Mouse (Mus musculus) heart, embryonic 13.5 days (tissue): ENCODE measurements around the gene Chchd10. TPM values are rescaled to one million over a fixed set of nuclear protein-coding genes. Genes with fewer than 3 reads are reported as not detected.

ENCODE experiments used
- ATAC-seq: fragments of 200-750 bp; cut with Nextera tagmentation; 2 replicates; pipeline ENCODE4 v1.8.0; 2017; ENCODE audit warnings: moderate TSS enrichment; ENCODE audit not compliant: insufficient number of reproducible peaks, low FRiP score, low TSS enrichment; ENCODE audit errors: extremely low read depth
- H3K27ac ChIP-seq: fragments of 300-500 bp; sonication (generic); replicated peaks from 2 replicates; pipeline ENCODE4 v1.5.1; 2015; ENCODE audit warnings: moderate library complexity, mild to moderate bottlenecking, inconsistent platforms
- H3K27me3 ChIP-seq: fragments of 300-500 bp; sonication (generic); replicated peaks from 2 replicates; pipeline ENCODE4 v1.6.1; 2015; ENCODE audit warnings: mild to moderate bottlenecking, inconsistent platforms
- H3K36me3 ChIP-seq: fragments of 300-500 bp; sonication (generic); 2 replicates; pipeline ENCODE4 v1.6.1; 2015; ENCODE audit warnings: mild to moderate bottlenecking, inconsistent platforms
- H3K4me1 ChIP-seq: fragments of 300-500 bp; sonication (generic); 2 replicates; pipeline ENCODE4 v1.6.1; 2015; ENCODE audit warnings: inconsistent platforms
- H3K4me2 ChIP-seq: fragments of 300-500 bp; sonication (generic); 2 replicates; pipeline ENCODE4 v1.6.1; 2015; ENCODE audit warnings: inconsistent platforms, mild to moderate bottlenecking, moderate library complexity
- H3K4me3 ChIP-seq: fragments of 300-500 bp; sonication (generic); 2 replicates; pipeline ENCODE4 v1.5.1; 2015; ENCODE audit warnings: moderate library complexity, mild to moderate bottlenecking, inconsistent platforms
- H3K9ac ChIP-seq: fragments of 300-500 bp; sonication (generic); 2 replicates; pipeline ENCODE4 v1.6.1; 2015; ENCODE audit warnings: inconsistent platforms, mild to moderate bottlenecking, moderate library complexity
- H3K9me3 ChIP-seq: fragments of 300-500 bp; sonication (generic); 2 replicates; pipeline ENCODE4 v1.6.1; 2016; ENCODE audit warnings: inconsistent platforms
- WGBS: fragments of 180-500 bp; shearing (Covaris S2); methylation state at CpG from one replicate; pipeline ENCODE4 v1.1.7; 2015; ENCODE audit warnings: mixed read lengths; 5-methylcytosine and 5-hydroxymethylcytosine counted together
- polyA plus RNA-seq: library from polyadenylated mRNA; unstranded; fragments of >200 nt; fragmentation: Nextera tagmentation; extraction: Ambion mirVana; gene quantifications from 2 replicates; pipeline ENCODE4 v1.2.1, GENCODE M21; 2015

The Chchd10 gene
- polyA plus RNA-seq, 1 experiment from 2014 or later: 463 TPM

DNA sequence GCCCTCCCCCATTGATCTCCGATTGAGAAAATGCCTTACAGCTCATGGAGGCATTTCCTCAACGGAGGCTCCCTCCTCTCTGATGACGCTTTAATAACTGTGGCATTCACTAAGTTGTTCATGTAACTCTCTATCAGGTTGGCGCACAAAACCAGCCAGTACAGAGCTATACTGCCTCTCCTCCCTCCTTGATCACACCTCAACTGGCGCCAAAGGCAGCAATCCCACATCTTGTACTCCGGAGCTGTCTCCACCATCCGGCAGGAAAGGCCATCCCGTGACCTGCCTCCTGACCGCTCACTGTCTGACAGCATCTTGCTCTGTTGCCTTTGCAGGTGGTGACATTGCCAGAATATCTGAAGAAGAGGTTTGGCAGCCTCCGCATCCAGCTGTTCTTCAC, 40.9 kb downstream of the Chchd10 start:
- Histone ChIP-seq H3K9me3 (no peaks in the 10 kb centered on the region), H3K27ac (no peak overlapping the region), H3K36me3 (no peaks in the 10 kb centered on the region), H3K27me3 (no peaks in the 10 kb centered on the region), H3K4me1 (no peaks in the 10 kb centered on the region), H3K4me3 (no peak overlapping the region), H3K9ac (no peak overlapping the region), H3K4me2 (no peak overlapping the region)
- WGBS: 84% methylated on average over 10 of the region's 10 CpGs
- ATAC-seq: no peak

DNA sequence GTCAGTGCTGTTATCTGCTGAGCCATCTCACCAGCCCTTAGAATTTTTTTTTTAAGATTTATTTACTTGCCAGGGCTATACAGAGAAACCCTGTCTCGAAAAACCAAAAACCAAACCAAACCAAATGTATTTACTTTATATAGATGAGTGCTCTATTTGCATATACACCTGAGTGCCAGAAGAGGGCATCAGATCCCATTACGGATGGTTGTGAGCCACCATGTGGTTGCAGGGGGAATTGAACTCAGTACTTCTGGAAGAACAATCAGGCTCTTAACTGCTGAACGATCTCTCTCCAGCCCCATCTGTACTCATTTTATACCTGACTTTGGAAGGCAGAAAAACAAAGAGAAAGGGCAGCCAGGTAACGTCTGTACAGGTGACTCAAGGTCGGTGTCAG, 42.3 kb downstream of the Chchd10 start:
- no peak overlapping the region for H3K4me3 ChIP-seq
- H3K9me3 ChIP-seq: no peaks in the 10 kb centered on the region
- no peak overlapping the region for H3K27ac ChIP-seq
- H3K9ac ChIP-seq: no peak overlapping the region
- H3K36me3 ChIP-seq: no peaks in the 10 kb centered on the region
- H3K4me2 ChIP-seq: no peak overlapping the region
- H3K4me1 ChIP-seq: no peaks in the 10 kb centered on the region
- no peak for ATAC-seq
- WGBS: 63% methylated on average over 5 of the region's 5 CpGs
- no peaks in the 10 kb centered on the region for H3K27me3 ChIP-seq

DNA sequence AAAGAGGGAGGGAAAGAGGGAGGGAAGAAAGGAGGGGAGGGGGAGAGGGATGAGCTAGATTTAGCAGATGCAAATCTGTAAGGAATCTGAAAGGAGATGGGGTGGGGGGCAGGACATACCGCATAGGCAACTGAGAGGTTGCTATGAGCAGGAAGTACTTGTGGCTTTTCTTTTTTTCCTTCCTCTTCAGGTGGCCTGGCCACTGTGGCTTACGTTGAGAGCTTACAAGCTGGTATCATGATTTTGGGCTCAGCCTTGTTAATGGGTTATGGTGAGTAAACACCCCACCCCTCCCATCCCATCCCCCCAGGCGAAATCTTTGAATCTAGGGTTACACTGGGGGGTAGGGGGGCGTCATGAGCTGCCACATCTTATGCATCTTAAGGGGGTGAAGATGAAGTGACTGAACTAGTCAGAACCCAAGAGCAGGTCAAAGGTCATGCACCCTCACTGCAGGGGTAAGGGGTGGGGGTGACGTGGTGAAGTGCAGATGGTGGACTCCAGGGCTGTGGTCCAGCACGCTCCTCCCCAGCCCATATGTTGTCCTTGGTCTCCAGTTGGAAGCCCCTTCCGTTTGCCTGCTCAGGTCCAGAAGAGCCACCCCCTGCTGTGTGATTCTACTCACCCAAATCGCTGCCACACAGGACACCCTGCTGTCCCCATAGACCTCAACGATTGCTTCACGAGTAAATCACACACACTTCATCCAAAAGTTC, 45.3 kb downstream of the Chchd10 start:
- no peak overlapping the region for H3K9ac ChIP-seq
- H3K27me3 ChIP-seq: no peaks in the 10 kb centered on the region
- ATAC-seq: no peak
- no peak overlapping the region for H3K4me2 ChIP-seq
- H3K4me3 ChIP-seq: no peak overlapping the region
- H3K9me3 ChIP-seq: no peaks in the 10 kb centered on the region
- H3K27ac ChIP-seq: no peak overlapping the region
- 37% methylated on average over 10 of the region's 10 CpGs for WGBS
- H3K36me3 ChIP-seq: no peaks in the 10 kb centered on the region
- no peaks in the 10 kb centered on the region for H3K4me1 ChIP-seq

DNA sequence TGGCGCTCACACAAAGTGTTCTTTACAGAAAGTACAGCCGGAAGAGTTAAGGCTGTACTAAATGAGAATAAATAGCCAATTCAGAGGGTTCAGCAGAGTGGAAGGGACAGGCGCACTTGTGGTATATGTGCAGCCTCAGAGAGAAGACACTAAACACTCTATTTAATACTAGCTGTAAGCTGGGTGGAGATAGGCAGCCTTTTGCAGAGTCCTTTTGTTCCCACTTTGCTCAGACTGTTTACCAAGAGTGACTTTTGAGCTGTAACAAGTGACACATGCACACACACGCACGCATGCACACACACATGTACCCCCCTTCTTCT, 45.9 kb downstream of the Chchd10 start:
- no peak overlapping the region for H3K27ac ChIP-seq
- H3K36me3 ChIP-seq: no peaks in the 10 kb centered on the region
- no peak overlapping the region for H3K9ac ChIP-seq
- H3K4me3 ChIP-seq: no peak overlapping the region
- ATAC-seq: no peak
- no peaks in the 10 kb centered on the region for H3K4me1 ChIP-seq
- H3K4me2 ChIP-seq: no peak overlapping the region
- no peaks in the 10 kb centered on the region for H3K27me3 ChIP-seq
- H3K9me3 ChIP-seq: no peaks in the 10 kb centered on the region
- WGBS: 84% methylated on average over 5 of the region's 5 CpGs

DNA sequence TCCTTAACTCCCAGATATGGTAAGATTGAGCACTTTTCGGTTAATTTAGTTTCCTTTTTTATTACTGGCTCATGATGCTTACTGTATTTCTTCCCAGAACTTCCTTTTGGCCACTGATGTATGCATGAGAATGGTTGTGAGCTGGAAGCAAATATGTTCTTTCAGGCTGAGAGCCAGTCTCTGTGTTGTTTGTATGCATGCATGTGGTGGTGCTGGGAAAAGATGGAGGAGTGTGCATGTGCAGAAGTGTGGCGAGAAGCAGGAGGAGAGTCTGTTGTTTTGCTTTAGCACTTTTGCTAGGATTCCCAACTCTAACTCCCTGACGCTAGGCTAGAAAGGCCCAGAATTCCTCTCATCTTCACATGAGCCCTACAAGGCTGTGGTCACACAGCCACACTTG, 46.5 kb downstream of the Chchd10 start:
- WGBS: 79% methylated on average over 3 of the region's 3 CpGs
- no peak overlapping the region for H3K4me3 ChIP-seq

More for the DNA sequence above, 46.5 kb downstream of the Chchd10 start:
- H3K27ac ChIP-seq: no peak overlapping the region
- H3K36me3 ChIP-seq: no peaks in the 10 kb centered on the region
- no peak overlapping the region for H3K4me2 ChIP-seq
- no peak overlapping the region for H3K9ac ChIP-seq
- no peak for ATAC-seq
- H3K9me3 ChIP-seq: no peaks in the 10 kb centered on the region
- no peaks in the 10 kb centered on the region for H3K27me3 ChIP-seq
- no peaks in the 10 kb centered on the region for H3K4me1 ChIP-seq

Other genes with a start within 250 kb of the Chchd10 start
- 21.5 and 24.3 TPM in 2 replicates for gene Cabin1, start 168.8 kb upstream of the Chchd10 start, polyA plus RNA-seq
- gene Ddt, start 159.7 kb upstream of the Chchd10 start, polyA plus RNA-seq: 30.8 and 38.9 TPM in 2 replicates
- gene Gm20441, start 152.2 kb upstream of the Chchd10 start, polyA plus RNA-seq: not detected in 2 replicates
- gene Gstt3, start 151.7 kb upstream of the Chchd10 start, polyA plus RNA-seq: 3.2 and 4.1 TPM in 2 replicates
- gene Gstt1, start 134.5 kb upstream of the Chchd10 start, polyA plus RNA-seq: 5.3 and 7.1 TPM in 2 replicates
- not detected in 2 replicates for gene Gstt4, start 110.6 kb upstream of the Chchd10 start, polyA plus RNA-seq
- gene Gstt2, start 95.7 kb upstream of the Chchd10 start, polyA plus RNA-seq: 9.5 and 13.0 TPM in 2 replicates
- 2,411 and 2,681 TPM in 2 replicates for gene Mif, start 72.9 kb upstream of the Chchd10 start, polyA plus RNA-seq
- 2.4 TPM in 2 replicates for gene Derl3, start 39.7 kb upstream of the Chchd10 start, polyA plus RNA-seq
- gene Smarcb1, start 11.5 kb upstream of the Chchd10 start, polyA plus RNA-seq: 118 and 125 TPM in 2 replicates
- gene Mmp11, start 3.4 kb downstream of the Chchd10 start, polyA plus RNA-seq: 28.6 and 30.7 TPM in 2 replicates
- 0.99 and 1.8 TPM in 2 replicates for gene Gm867, start 7.5 kb downstream of the Chchd10 start, polyA plus RNA-seq
- gene Vpreb3, start 9.9 kb downstream of the Chchd10 start, polyA plus RNA-seq: 0.25 and 0.41 TPM in 2 replicates
- not detected in 2 replicates for gene Gm5134, start 21.4 kb downstream of the Chchd10 start, polyA plus RNA-seq
- gene Zfp280b, start 99.5 kb downstream of the Chchd10 start, polyA plus RNA-seq: 12.2 and 12.5 TPM in 2 replicates
- gene Slc5a4b, start 177.8 kb downstream of the Chchd10 start, polyA plus RNA-seq: not detected in 2 replicates
- gene Slc5a4a, start 214.3 kb downstream of the Chchd10 start, polyA plus RNA-seq: not detected in 2 replicates